Mouse (Mus musculus) MEL (cell line): ENCODE measurements around the gene Mmd. TPM values are rescaled to one million over a fixed set of nuclear protein-coding genes. Genes with fewer than 3 reads are reported as not detected.
A peak's percentile ranks its signal among the peaks of the same experiment; 100 is the strongest.

Experiments used
- DNase-seq: peaks from one replicate; pipeline ENCODE4 v3.0.0; 2011; ENCODE audit warnings: low read depth, low spot score
- H3K27ac ChIP-seq: 2 replicates; pipeline ENCODE4 v1.5.1; 2012; ENCODE audit warnings: low read depth, mild to moderate bottlenecking, control low read depth, low read length, moderate library complexity; ENCODE audit not compliant: control insufficient read depth
- H3K27me3 ChIP-seq, 2 experiments: fragments of 150-350 bp in 1 of 2; sonication (generic) in 1 of 2; 2 replicates each; pipeline ENCODE4 v1.6.1; 2012; ENCODE audit warnings: low read length in 2 of 2, mild to moderate bottlenecking in 2 of 2, improper control_type of control experiment in 1 of 2, moderate library complexity in 1 of 2; ENCODE audit not compliant: insufficient read depth in 2 of 2, control insufficient read depth in 1 of 2
- H3K36me3 ChIP-seq, 2 experiments: 2 replicates each; pipeline ENCODE4 v1.6.1; 2012 to 2014; ENCODE audit warnings: low read length in 2 of 2, improper control_type of control experiment in 1 of 2, inconsistent platforms in 1 of 2, mild to moderate bottlenecking in 1 of 2; ENCODE audit not compliant: insufficient read depth in 2 of 2, control insufficient read depth in 1 of 2
- H3K4me1 ChIP-seq, 2 experiments: fragments of 150-350 bp in 1 of 2; sonication (generic) in 1 of 2; 2 replicates each; pipeline ENCODE4 v1.6.1; 2012; ENCODE audit warnings: low read length in 2 of 2, improper control_type of control experiment in 1 of 2, mild to moderate bottlenecking in 1 of 2; ENCODE audit not compliant: insufficient read depth in 2 of 2, control insufficient read depth in 1 of 2
- H3K4me3 ChIP-seq, 2 experiments: fragments of 150-350 bp in 1 of 2; sonication (generic) in 1 of 2; 2 replicates each; pipeline ENCODE4 v1.5.1; 2012; ENCODE audit warnings: low read depth in 2 of 2, low read length in 2 of 2, mild to moderate bottlenecking in 2 of 2, moderate library complexity in 2 of 2, control low read depth in 1 of 2, improper control_type of control experiment in 1 of 2; ENCODE audit not compliant: control insufficient read depth in 1 of 2, insufficient read depth in 1 of 2
- H3K79me2 ChIP-seq: 2 replicates; pipeline ENCODE4 v1.6.1; 2012; ENCODE audit warnings: mild to moderate bottlenecking, low read length, moderate library complexity; ENCODE audit not compliant: control insufficient read depth, poor library complexity, insufficient read depth
- H3K9ac ChIP-seq: 2 replicates; pipeline ENCODE4 v1.6.1; 2012; ENCODE audit warnings: low read depth, mild to moderate bottlenecking, control low read depth, low read length, moderate library complexity; ENCODE audit not compliant: control insufficient read depth, poor library complexity, severe bottlenecking
- H3K9me3 ChIP-seq: fragments of 150-350 bp; sonication (generic); replicated peaks from 2 replicates; pipeline ENCODE4 v1.6.1; 2012; ENCODE audit warnings: mild to moderate bottlenecking, low read length, improper control_type of control experiment, moderate library complexity; ENCODE audit not compliant: insufficient read depth
- BHLHE40 ChIP-seq: IDR thresholded peaks from 2 replicates; pipeline ENCODE4 v1.6.1; 2012; ENCODE audit warnings: low read depth, mild to moderate bottlenecking, inconsistent platforms, low read length, improper control_type of control experiment, borderline replicate concordance
- CHD2 ChIP-seq: IDR thresholded peaks from 2 replicates; pipeline ENCODE4 v1.6.1; 2011; ENCODE audit warnings: low read length, improper control_type of control experiment
- CTCF ChIP-seq, 3 experiments: IDR thresholded peaks in 2 of 3; conservative IDR thresholded peaks in 1 of 3; 2 replicates each; pipeline ENCODE4 v1.5.1; 2011 to 2012; ENCODE audit warnings: low read length in 3 of 3, low read depth in 2 of 3, mild to moderate bottlenecking in 2 of 3, improper control_type of control experiment in 1 of 3, inconsistent platforms in 1 of 3, mixed read lengths in 1 of 3, moderate library complexity in 1 of 3; ENCODE audit not compliant: control insufficient read depth in 1 of 3, insufficient read depth in 1 of 3, poor library complexity in 1 of 3, severe bottlenecking in 1 of 3
- GATA1 ChIP-seq: IDR thresholded peaks from 2 replicates; pipeline ENCODE4 v1.6.1; 2011; ENCODE audit warnings: low read depth, low read length, improper control_type of control experiment
- HCFC1 ChIP-seq: IDR thresholded peaks from 2 replicates; pipeline ENCODE4 v1.6.1; 2012; ENCODE audit warnings: low read depth, mild to moderate bottlenecking, inconsistent platforms, low read length, improper control_type of control experiment, moderate library complexity
- KAT2A ChIP-seq: conservative IDR thresholded peaks from 2 replicates; pipeline ENCODE4 v1.6.1; 2012; ENCODE audit warnings: low read depth, low read length, improper control_type of control experiment, inconsistent platforms
- MAZ ChIP-seq: IDR thresholded peaks from 2 replicates; pipeline ENCODE4 v1.6.1; 2012; ENCODE audit warnings: low read depth, mild to moderate bottlenecking, inconsistent platforms, low read length, improper control_type of control experiment
- MXI1 ChIP-seq: IDR thresholded peaks from 2 replicates; pipeline ENCODE4 v1.6.1; 2011; ENCODE audit warnings: mild to moderate bottlenecking, low read depth, low read length, improper control_type of control experiment
- MYC ChIP-seq: IDR thresholded peaks from 2 replicates; pipeline ENCODE4 v1.6.1; 2011; ENCODE audit warnings: low read depth, mild to moderate bottlenecking, low read length, improper control_type of control experiment, moderate library complexity
- POLR2AphosphoS5 ChIP-seq: IDR thresholded peaks from 2 replicates; pipeline ENCODE4 v1.6.1; 2012; ENCODE audit warnings: low read depth, borderline replicate concordance, mild to moderate bottlenecking, inconsistent platforms, low read length, moderate library complexity, mixed read lengths
- RAD21 ChIP-seq: IDR thresholded peaks from 2 replicates; pipeline ENCODE4 v1.6.1; 2011; ENCODE audit warnings: mild to moderate bottlenecking, low read depth, low read length, improper control_type of control experiment
- SIN3A ChIP-seq: IDR thresholded peaks from 2 replicates; pipeline ENCODE4 v1.6.1; 2012; ENCODE audit warnings: low read length, improper control_type of control experiment, inconsistent platforms
- SMC3 ChIP-seq: IDR thresholded peaks from 2 replicates; pipeline ENCODE4 v1.6.1; 2011; ENCODE audit warnings: low read depth, low read length, improper control_type of control experiment
- TCF12 ChIP-seq: IDR thresholded peaks from 2 replicates; pipeline ENCODE4 v1.6.1; 2014; ENCODE audit warnings: low read depth, mild to moderate bottlenecking, inconsistent platforms, low read length, improper control_type of control experiment, moderate library complexity
- USF2 ChIP-seq, 2 experiments: IDR thresholded peaks; 2 replicates each; pipeline ENCODE4 v1.6.1; 2011 to 2012; ENCODE audit warnings: improper control_type of control experiment in 2 of 2, low read length in 2 of 2, borderline replicate concordance in 1 of 2, inconsistent platforms in 1 of 2, low read depth in 1 of 2, mild to moderate bottlenecking in 1 of 2; ENCODE audit not compliant: insufficient read depth in 1 of 2
- ZC3H11A ChIP-seq: IDR thresholded peaks from 2 replicates; pipeline ENCODE4 v1.6.1; 2012; ENCODE audit warnings: low read depth, mild to moderate bottlenecking, inconsistent platforms, low read length, improper control_type of control experiment
- ZKSCAN1 ChIP-seq: IDR thresholded peaks from 2 replicates; pipeline ENCODE4 v1.6.1; 2012; ENCODE audit warnings: low read depth, mild to moderate bottlenecking, inconsistent platforms, low read length, improper control_type of control experiment, moderate library complexity
- polyA plus RNA-seq, 2 experiments: library from polyadenylated mRNA; stranded (reverse) in 1 of 2; unstranded in 1 of 2; fragments of >175 nt in 1 of 2; fragments of >200 nt in 1 of 2; gene quantifications; 2 replicates each; pipeline versions ENCODE4 v1.2.1 to v1.2.4; 2012; ENCODE audit warnings: low replicate concordance in 2 of 2, low read depth in 1 of 2; ENCODE audit not compliant: insufficient read length in 2 of 2, insufficient read depth in 1 of 2, missing spikeins in 1 of 2
- total RNA-seq: library from RNA; depleted of rRNA; stranded (reverse); fragments of 300-350 nt; gene quantifications from 2 replicates; pipeline ENCODE4 v1.2.3, GENCODE M21; 2012

The Mmd gene
- total and polyA plus RNA-seq, 3 experiments, result 7.4 to 15.5 TPM; not detected in 1

GRCm38 (mm10) chr11:90314606-90315005 lies 65.3 kb downstream of the Mmd start:
- no peaks in the 10 kb centered on the region for H3K36me3 ChIP-seq
- no peak overlapping the region for H3K27ac ChIP-seq
- TF ChIP-seq POLR2AphosphoS5 (no peak), CHD2 (no peak), RAD21 (no peak), USF2 (IDR thresholded peaks at IDR 0.05; ENCODE audit: borderline replicate concordance in 1 of 2, insufficient read depth in 1 of 2, low read depth in 1 of 2, low read length in 2 of 2) (no peak), MAZ (no peak), ZKSCAN1 (no peak), CTCF (IDR thresholded peaks at IDR 0.05 in 2 of 3, conservative IDR thresholded peaks at IDR 0.05 in 1 of 3; ENCODE audit: control insufficient read depth in 1 of 3, insufficient read depth in 1 of 3, low read depth in 2 of 3, low read length in 3 of 3, poor library complexity in 1 of 3, severe bottlenecking in 1 of 3) (no peak), KAT2A (no peak)
- no peaks in the 10 kb centered on the region for H3K4me1 ChIP-seq
- no peak overlapping the region for H3K9ac ChIP-seq
- H3K27me3 ChIP-seq, result peaks cover 0 to 2% of the 10 kb centered on the region in 2 experiments; a peak in 1 of 4 replicates
- no peaks in the 10 kb centered on the region for H3K79me2 ChIP-seq
- no peaks in the 10 kb centered on the region for H3K9me3 ChIP-seq
- H3K4me3 ChIP-seq, result no peak overlapping the region
- no peak for DNase-seq

- H3K9ac ChIP-seq, result no peak overlapping the region
- no peaks in the 10 kb centered on the region for H3K9me3 ChIP-seq
- no peaks in the 10 kb centered on the region for H3K4me1 ChIP-seq
- H3K27ac ChIP-seq, result no peak overlapping the region
- no peak overlapping the region for H3K4me3 ChIP-seq
- H3K36me3 ChIP-seq, result no peaks in the 10 kb centered on the region
- peaks cover 0 to 2% of the 10 kb centered on the region in 2 experiments; a peak in 3 of 4 replicates for H3K27me3 ChIP-seq
- DNase-seq, result peak; percentile 73
- H3K79me2 ChIP-seq, result no peaks in the 10 kb centered on the region
- TF ChIP-seq GATA1 (no peak), TCF12 (0 out of 2 replicates have a peak, but pooled peaks have one; percentile 11), RAD21 (peak; percentile 93), BHLHE40 (no peak), SIN3A (peak; percentile 38; the same call in 1 of the 2 replicates), ZC3H11A (peak; percentile 91), SMC3 (peak; percentile 96), MYC (0 out of 2 replicates have a peak, but pooled peaks have one; percentile 40), CTCF (IDR thresholded peaks at IDR 0.05 in 2 of 3, conservative IDR thresholded peaks at IDR 0.05 in 1 of 3; ENCODE audit: control insufficient read depth in 1 of 3, insufficient read depth in 1 of 3, low read depth in 2 of 3, low read length in 3 of 3, poor library complexity in 1 of 3, severe bottlenecking in 1 of 3) (peak; percentile 57 to 93 (median 93)), HCFC1 (no peak), MXI1 (no peak)
Measured at GRCm38 (mm10) chr11:90317482-90317881, 68.2 kb downstream of the Mmd start.
